Mouse (Mus musculus): ENCODE measurements around the gene Vmo1. TPM values are rescaled to one million over a fixed set of nuclear protein-coding genes. Genes with fewer than 3 reads are reported as not detected.

Vmo1 gene
- total and polyA plus RNA-seq, 2 experiments from 2014 or later, result 0.65 TPM; not detected in 1

GRCm38 (mm10) chr11:70500476-70500812, 14.0 kb downstream of the Vmo1 start:
- no peak overlapping the region for H3K4me3 ChIP-seq (ENCODE audit: low read depth, low read length)

GRCm38 (mm10) chr11:70499566-70500475, 14.6 kb downstream of the Vmo1 start:
- WGBS, result 64% methylated on average over 14 of the region's 14 CpGs
- peak; percentile 41; the same call in 1 of the 2 replicates for TF ChIP-seq CTCF (IDR thresholded peaks at IDR 0.05)
- no peak for DNase-seq (ENCODE audit: low spot score)

More at GRCm38 (mm10) chr11:70500476-70500812, 14.0 kb downstream of the Vmo1 start:
- no peak for TF ChIP-seq CTCF (IDR thresholded peaks at IDR 0.05)
- Histone ChIP-seq H3K9me3 (ENCODE audit: low read length) (no peaks in the 10 kb centered on the region), H3K36me3 (ENCODE audit: insufficient read depth, low read length) (no peaks in the 10 kb centered on the region), H3K27me3 (ENCODE audit: insufficient read depth, low read length) (no peaks in the 10 kb centered on the region), H3K4me2 (ENCODE audit: low read depth, low read length, poor library complexity, severe bottlenecking) (no peak overlapping the region), H3K27ac (ENCODE audit: low read depth, low read length) (no peak overlapping the region), H3K9ac (replicated peaks; ENCODE audit: low read length, poor library complexity, severe bottlenecking) (no peak overlapping the region), H3K4me1 (ENCODE audit: insufficient read depth, low read length) (no peaks in the 10 kb centered on the region)
- no peak for DNase-seq (ENCODE audit: low spot score)
- 100% methylated on average over 1 of the region's 1 CpGs for WGBS
- no peak for ATAC-seq (ENCODE audit: low FRiP score)

GRCm38 (mm10) chr11:70489684-70490083, 24.7 kb downstream of the Vmo1 start:
- 90% methylated on average over 6 of the region's 6 CpGs for WGBS
- H3K36me3 ChIP-seq (ENCODE audit: insufficient read depth, low read length), result no peaks in the 10 kb centered on the region
- H3K4me1 ChIP-seq (ENCODE audit: insufficient read depth, low read length), result no peaks in the 10 kb centered on the region
- no peak for TF ChIP-seq CTCF (IDR thresholded peaks at IDR 0.05)
- ATAC-seq (ENCODE audit: low FRiP score) (no peak), DNase-seq (ENCODE audit: low spot score) (no peak)
- no peak overlapping the region for H3K4me2 ChIP-seq (ENCODE audit: low read depth, low read length, poor library complexity, severe bottlenecking)
- no peak overlapping the region for H3K4me3 ChIP-seq (ENCODE audit: low read depth, low read length)
- no peaks in the 10 kb centered on the region for H3K27me3 ChIP-seq (ENCODE audit: insufficient read depth, low read length)
- H3K27ac ChIP-seq (ENCODE audit: low read depth, low read length), result no peak overlapping the region
- no peaks in the 10 kb centered on the region for H3K9me3 ChIP-seq (ENCODE audit: low read length)
- no peak overlapping the region for H3K9ac ChIP-seq (replicated peaks; ENCODE audit: low read length, poor library complexity, severe bottlenecking)

More at GRCm38 (mm10) chr11:70499566-70500475, 14.6 kb downstream of the Vmo1 start:
- Histone ChIP-seq H3K4me1 (ENCODE audit: insufficient read depth, low read length) (no peaks in the 10 kb centered on the region), H3K36me3 (ENCODE audit: insufficient read depth, low read length) (no peaks in the 10 kb centered on the region), H3K4me2 (ENCODE audit: low read depth, low read length, poor library complexity, severe bottlenecking) (no peak overlapping the region), H3K9me3 (ENCODE audit: low read length) (no peaks in the 10 kb centered on the region), H3K4me3 (ENCODE audit: low read depth, low read length) (no peak overlapping the region), H3K27me3 (ENCODE audit: insufficient read depth, low read length) (no peaks in the 10 kb centered on the region), H3K27ac (ENCODE audit: low read depth, low read length) (no peak overlapping the region), H3K9ac (replicated peaks; ENCODE audit: low read length, poor library complexity, severe bottlenecking) (no peak overlapping the region)
- ATAC-seq (ENCODE audit: low FRiP score), result no peak

- no peak for TF ChIP-seq CTCF (IDR thresholded peaks at IDR 0.05)
- Histone ChIP-seq H3K27me3 (ENCODE audit: insufficient read depth, low read length) (no peaks in the 10 kb centered on the region), H3K4me2 (ENCODE audit: low read depth, low read length, poor library complexity, severe bottlenecking) (no peak overlapping the region), H3K27ac (ENCODE audit: low read depth, low read length) (no peak overlapping the region), H3K4me1 (ENCODE audit: insufficient read depth, low read length) (no peaks in the 10 kb centered on the region), H3K4me3 (ENCODE audit: low read depth, low read length) (no peak overlapping the region), H3K9me3 (ENCODE audit: low read length) (no peaks in the 10 kb centered on the region), H3K36me3 (ENCODE audit: insufficient read depth, low read length) (no peaks in the 10 kb centered on the region), H3K9ac (replicated peaks; ENCODE audit: low read length, poor library complexity, severe bottlenecking) (no peak overlapping the region)
- 80% methylated on average over 3 of the region's 3 CpGs for WGBS
- DNase-seq (ENCODE audit: low spot score) (no peak), ATAC-seq (ENCODE audit: low FRiP score) (no peak)
Measured at GRCm38 (mm10) chr11:70489138-70489537, 25.3 kb downstream of the Vmo1 start.

GRCm38 (mm10) chr11:70487816-70488215, 26.6 kb downstream of the Vmo1 start:
- TF ChIP-seq CTCF (IDR thresholded peaks at IDR 0.05), result no peak
- H3K9me3 ChIP-seq (ENCODE audit: low read length), result no peaks in the 10 kb centered on the region
- H3K4me3 ChIP-seq (ENCODE audit: low read depth, low read length), result no peak overlapping the region
- H3K27ac ChIP-seq (ENCODE audit: low read depth, low read length), result no peak overlapping the region
- H3K27me3 ChIP-seq (ENCODE audit: insufficient read depth, low read length), result no peaks in the 10 kb centered on the region
- WGBS, result 52% methylated on average over 4 of the region's 4 CpGs
- H3K9ac ChIP-seq (replicated peaks; ENCODE audit: low read length, poor library complexity, severe bottlenecking), result no peak overlapping the region
- no peaks in the 10 kb centered on the region for H3K4me1 ChIP-seq (ENCODE audit: insufficient read depth, low read length)
- H3K36me3 ChIP-seq (ENCODE audit: insufficient read depth, low read length), result no peaks in the 10 kb centered on the region
- DNase-seq (ENCODE audit: low spot score) (no peak), ATAC-seq (ENCODE audit: low FRiP score) (no peak)
- H3K4me2 ChIP-seq (ENCODE audit: low read depth, low read length, poor library complexity, severe bottlenecking), result no peak overlapping the region

- 57% methylated on average over 2 of the region's 2 CpGs for WGBS
- DNase-seq (ENCODE audit: low spot score) (no peak), ATAC-seq (ENCODE audit: low FRiP score) (no peak)
- no peaks in the 10 kb centered on the region for H3K4me1 ChIP-seq (ENCODE audit: insufficient read depth, low read length)
- TF ChIP-seq CTCF (IDR thresholded peaks at IDR 0.05), result no peak
- H3K27me3 ChIP-seq (ENCODE audit: insufficient read depth, low read length), result no peaks in the 10 kb centered on the region
- no peak overlapping the region for H3K9ac ChIP-seq (replicated peaks; ENCODE audit: low read length, poor library complexity, severe bottlenecking)
- no peak overlapping the region for H3K4me2 ChIP-seq (ENCODE audit: low read depth, low read length, poor library complexity, severe bottlenecking)
- no peaks in the 10 kb centered on the region for H3K36me3 ChIP-seq (ENCODE audit: insufficient read depth, low read length)
- H3K4me3 ChIP-seq (ENCODE audit: low read depth, low read length), result no peak overlapping the region
- no peaks in the 10 kb centered on the region for H3K9me3 ChIP-seq (ENCODE audit: low read length)
- no peak overlapping the region for H3K27ac ChIP-seq (ENCODE audit: low read depth, low read length)
Measured at GRCm38 (mm10) chr11:70485498-70485897, 28.9 kb downstream of the Vmo1 start.

Data from midbrain, postnatal 0 days (tissue).